Comparison of ENCODE assay signal across 8 mouse cellular contexts in the genomic region with DNA sequence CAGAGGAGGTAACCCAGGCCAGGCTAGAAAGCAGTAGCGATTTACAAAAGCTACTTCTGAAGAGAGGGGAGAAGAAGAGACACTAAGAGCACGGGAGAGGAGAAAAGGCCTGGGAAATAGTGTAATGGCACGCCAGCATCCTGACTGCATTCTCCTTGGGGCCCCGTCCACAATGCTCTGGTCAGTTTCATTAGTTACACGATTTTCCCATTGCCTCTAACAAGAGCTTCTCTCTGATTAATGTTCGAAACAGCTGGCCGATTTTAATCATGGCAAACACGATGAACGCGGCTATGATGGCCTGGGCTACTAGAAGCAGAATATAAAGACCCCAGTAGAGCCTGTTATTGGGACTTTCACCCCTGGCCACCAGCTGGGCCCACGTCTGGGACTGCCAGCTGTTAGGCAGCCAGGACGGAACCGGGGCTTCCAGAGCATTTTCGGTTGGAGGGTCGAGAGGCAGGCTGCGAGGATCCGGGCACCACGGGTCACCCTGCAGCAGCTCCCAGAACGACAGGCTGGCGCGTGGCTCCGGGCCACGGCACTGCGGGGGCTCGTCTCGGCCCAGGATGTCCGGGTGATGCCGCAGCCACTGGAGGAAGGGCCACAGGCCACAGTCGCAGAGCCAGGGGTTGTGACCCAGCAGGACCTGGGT. TPM values are rescaled to one million over a fixed set of nuclear protein-coding genes. Genes with fewer than 3 reads are reported as not detected.
A peak's percentile ranks its signal among the peaks of the same experiment; 100 is the strongest.
DNase-seq lines count a peak whose midpoint lies in the region; ATAC-seq and TF ChIP-seq lines count a peak whose summit lies in the region.

No protein-coding gene starts in this region.

- peaks cover 14% of the 10 kb centered on the region for H3K4me1 ChIP-seq in heart, embryonic 11.5 days (ENCODE audit: control insufficient read depth, insufficient read depth, low read length)
- peaks cover 3% of the 10 kb centered on the region; the same call in 1 of the 2 replicates for H3K4me1 ChIP-seq in brown adipose tissue, adult 24 weeks (ENCODE audit: control insufficient read depth, insufficient read depth, insufficient read length, low read length)
- peaks cover 2 to 18% of the 10 kb centered on the region in 2 experiments; a peak in 3 of 4 replicates for H3K4me1 ChIP-seq in heart, embryonic 14.5 days (ENCODE audit: control insufficient read depth in 2 of 2, insufficient read depth in 2 of 2, low read length in 2 of 2)
- H3K4me1 ChIP-seq in liver, embryonic 12.5 days = peaks cover 45% of the 10 kb centered on the region
- H3K4me1 ChIP-seq in olfactory bulb, adult 2 months (ENCODE audit: control insufficient read depth, insufficient read depth, low read length) = peaks cover 15% of the 10 kb centered on the region

- peak overlapping the region; percentile 100 for H3K4me2 ChIP-seq in heart, embryonic 11.5 days
- peak overlapping the region; percentile 100 for H3K4me2 ChIP-seq in heart, embryonic 14.5 days (ENCODE audit: low read length)
- H3K4me2 ChIP-seq in liver, embryonic 12.5 days = peak overlapping the region; percentile 94

- no peak for TF ChIP-seq CTCF in olfactory bulb, adult 2 months (IDR thresholded peaks at IDR 0.05; ENCODE audit: insufficient read depth, low read depth, low read length)

- H3K27ac ChIP-seq in heart, embryonic 11.5 days (ENCODE audit: low read depth, low read length) = no peak overlapping the region
- no peak overlapping the region for H3K27ac ChIP-seq in brown adipose tissue, adult 24 weeks (replicated peaks; ENCODE audit: low read depth, low read length)
- no peak overlapping the region for H3K27ac ChIP-seq in heart, embryonic 14.5 days (replicated peaks in 1 of 2; ENCODE audit: control insufficient read depth in 1 of 2, insufficient read depth in 1 of 2, low read depth in 2 of 2, low read length in 2 of 2)
- H3K27ac ChIP-seq in liver, embryonic 12.5 days = no peak overlapping the region
- no peak overlapping the region for H3K27ac ChIP-seq in olfactory bulb, adult 2 months (ENCODE audit: insufficient read depth, low read depth, low read length)

- peak overlapping the region; percentile 64 for H3K9ac ChIP-seq in heart, embryonic 11.5 days (ENCODE audit: low read depth, low read length)
- H3K9ac ChIP-seq in heart, embryonic 14.5 days (ENCODE audit: low read length) = peak overlapping the region; percentile 66
- peak overlapping the region; percentile 65 for H3K9ac ChIP-seq in liver, embryonic 12.5 days

- no peaks in the 10 kb centered on the region for H3K9me3 ChIP-seq in heart, embryonic 11.5 days (replicated peaks; ENCODE audit: control insufficient read depth, low read length)
- no peaks in the 10 kb centered on the region for H3K9me3 ChIP-seq in heart, embryonic 14.5 days (ENCODE audit: control insufficient read depth, low read length)
- no peaks in the 10 kb centered on the region for H3K9me3 ChIP-seq in liver, embryonic 12.5 days (replicated peaks)

- TF ChIP-seq POLR2A in olfactory bulb, adult 2 months (IDR thresholded peaks at IDR 0.05; ENCODE audit: insufficient read depth, low read depth, low read length) = no peak

- no peaks in the 10 kb centered on the region for H3K36me3 ChIP-seq in heart, embryonic 11.5 days (ENCODE audit: control insufficient read depth, insufficient read depth, low read length)
- no peaks in the 10 kb centered on the region for H3K36me3 ChIP-seq in heart, embryonic 14.5 days (ENCODE audit: control insufficient read depth, insufficient read depth, low read length)
- peaks cover 6% of the 10 kb centered on the region; the same call in 1 of the 2 replicates for H3K36me3 ChIP-seq in liver, embryonic 12.5 days

- DNase-seq in heart, postnatal 25 days (ENCODE audit: low spot score) = no peak
- no peak for DNase-seq in ovary, adult 18-20 months (ENCODE audit: low spot score)
- DNase-seq in B cell, adult 2 months = no peak

- H3K27me3 ChIP-seq in heart, embryonic 11.5 days (ENCODE audit: control insufficient read depth, insufficient read depth, low read length) = peaks cover 58% of the 10 kb centered on the region
- H3K27me3 ChIP-seq in heart, embryonic 14.5 days (ENCODE audit: control insufficient read depth, insufficient read depth, low read length) = peaks cover 70% of the 10 kb centered on the region
- peaks cover 64% of the 10 kb centered on the region for H3K27me3 ChIP-seq in liver, embryonic 12.5 days (replicated peaks)

- intact Hi-C loops in heart, postnatal 25 days (cut with DNase I) = no loop called here

- peak overlapping the region; percentile 72 for H3K4me3 ChIP-seq in heart, embryonic 11.5 days (ENCODE audit: low read depth, low read length)
- H3K4me3 ChIP-seq in brown adipose tissue, adult 24 weeks (ENCODE audit: insufficient read depth, low read depth, low read length) = peak overlapping the region; percentile 55
- peak overlapping the region; percentile 56 to 67 for H3K4me3 ChIP-seq in heart, embryonic 14.5 days (ENCODE audit: control insufficient read depth in 1 of 2, insufficient read depth in 1 of 2, low read depth in 1 of 2, low read length in 2 of 2)
- H3K4me3 ChIP-seq in liver, embryonic 12.5 days = peak overlapping the region; percentile 63
- peak overlapping the region; percentile 56 for H3K4me3 ChIP-seq in olfactory bulb, adult 2 months (ENCODE audit: insufficient read depth, low read depth, low read length)

- WGBS in heart, embryonic 11.5 days (ENCODE audit: insufficient replicate concordance) = 17% methylated on average over 29 of the region's 29 CpGs
- 15% methylated on average over 29 of the region's 29 CpGs for WGBS in heart, embryonic 14.5 days
- WGBS in liver, embryonic 12.5 days (ENCODE audit: insufficient replicate concordance) = 21% methylated on average over 29 of the region's 29 CpGs
- 32% methylated on average over 29 of the region's 29 CpGs for WGBS in olfactory bulb, adult 2 months

- ATAC-seq in heart, embryonic 11.5 days (replicated peaks; ENCODE audit: insufficient number of reproducible peaks, low FRiP score, low TSS enrichment) = no peak
- ATAC-seq in heart, embryonic 14.5 days (ENCODE audit: insufficient number of reproducible peaks, insufficient read depth, low FRiP score, low read depth) = no peak; the same call in 1 of the 2 replicates
- no peak for ATAC-seq in liver, embryonic 12.5 days

RNA-seq across cellular contexts. Expression of gene Gp5, which starts 2.5 kb away (rescaled TPM):
- polyA plus RNA-seq in heart, embryonic 11.5 days (2014; fragmentation: Nextera tagmentation; extraction: Ambion mirVana) = 3.2 and 5.5 TPM in 2 replicates
- total RNA-seq in heart, postnatal 25 days (2021) = under 1 TPM; 0.21 to 0.56 TPM
- polyA plus RNA-seq in brown adipose tissue, adult 24 weeks (2012; ENCODE audit: insufficient read depth, insufficient read length, missing spikeins) = not detected in 2 replicates
- 0.50 and 0.63 TPM in 2 replicates for polyA plus RNA-seq in heart, embryonic 14.5 days (2014; fragmentation: Nextera tagmentation; extraction: Ambion mirVana)
- polyA plus RNA-seq in liver, embryonic 12.5 days (2016; fragmentation: Nextera tagmentation; extraction: Ambion mirVana) = 31.3 and 32.1 TPM in 2 replicates
- not detected in 2 replicates for polyA plus RNA-seq in olfactory bulb, adult 2 months (2012; ENCODE audit: insufficient read depth, insufficient read length, low replicate concordance, missing spikeins)

RNA-seq across cellular contexts. Expression of gene Lrrc15, which starts 25.0 kb away (rescaled TPM):
- polyA plus RNA-seq in heart, embryonic 11.5 days (2014; fragmentation: Nextera tagmentation; extraction: Ambion mirVana) = 0.48 and 0.84 TPM in 2 replicates
- under 1 TPM; 0.08 TPM for total RNA-seq in heart, postnatal 25 days (2021)
- not detected in 2 replicates for polyA plus RNA-seq in brown adipose tissue, adult 24 weeks (2012; ENCODE audit: insufficient read depth, insufficient read length, missing spikeins)
- polyA plus RNA-seq in heart, embryonic 14.5 days (2014; fragmentation: Nextera tagmentation; extraction: Ambion mirVana) = 0.19 and 0.39 TPM in 2 replicates
- 0.02 TPM in 1 of 2 replicates, not detected in the other for polyA plus RNA-seq in liver, embryonic 12.5 days (2016; fragmentation: Nextera tagmentation; extraction: Ambion mirVana)
- not detected in 2 replicates for polyA plus RNA-seq in olfactory bulb, adult 2 months (2012; ENCODE audit: insufficient read depth, insufficient read length, low replicate concordance, missing spikeins)

RNA-seq across cellular contexts. Expression of gene Cpn2, which starts 40.8 kb away (rescaled TPM):
- not detected in 2 replicates for polyA plus RNA-seq in heart, embryonic 11.5 days (2014; fragmentation: Nextera tagmentation; extraction: Ambion mirVana)
- total RNA-seq in heart, postnatal 25 days (2021) = under 1 TPM in 1 of 2 experiments, not detected in 1; 0.11 TPM
- 20.1 and 23.7 TPM in 2 replicates for polyA plus RNA-seq in brown adipose tissue, adult 24 weeks (2012; ENCODE audit: insufficient read depth, insufficient read length, missing spikeins)
- not detected in 2 replicates for polyA plus RNA-seq in heart, embryonic 14.5 days (2014; fragmentation: Nextera tagmentation; extraction: Ambion mirVana)
- 1.5 and 1.6 TPM in 2 replicates for polyA plus RNA-seq in liver, embryonic 12.5 days (2016; fragmentation: Nextera tagmentation; extraction: Ambion mirVana)
- polyA plus RNA-seq in olfactory bulb, adult 2 months (2012; ENCODE audit: insufficient read depth, insufficient read length, low replicate concordance, missing spikeins) = not detected in 2 replicates
